Comparison of ENCODE assay signal across 34 mouse cellular contexts in genomic region chr7:144912897-144913296, GRCm38 (mm10). TPM values are rescaled to one million over a fixed set of nuclear protein-coding genes. Genes with fewer than 3 reads are reported as not detected.
DNase-seq lines count a peak whose midpoint lies in the region; ATAC-seq lines count a peak whose summit lies in the region.
"Had no signal": no experiment of that assay in that cellular context is flagged by ENCODE, and none has a peak within 500 bp of the region (broad histone marks: within the 10 kb centered on the region; RNA-seq: fewer than 3 reads in every experiment).

No protein-coding gene starts in this region.

- no peak for ATAC-seq in forebrain, embryonic 14.5 days
- ATAC-seq: forebrain, embryonic 16.5 days; hindbrain, postnatal 0 days; intestine, embryonic 15.5 days had no signal

- H3K9me3 ChIP-seq in forebrain, embryonic 14.5 days (replicated peaks; ENCODE audit: control insufficient read depth, low read length) = no peaks in the 10 kb centered on the region
- no peaks in the 10 kb centered on the region for H3K9me3 ChIP-seq in forebrain, embryonic 10.5 days
- H3K9me3 ChIP-seq: G1E; intestine, embryonic 15.5 days had no signal

- H3K9ac ChIP-seq in forebrain, embryonic 14.5 days (ENCODE audit: low read length) = no peak overlapping the region
- H3K9ac ChIP-seq: intestine, embryonic 15.5 days; liver, embryonic 14.5 days had no signal

- H3K4me2 ChIP-seq in forebrain, embryonic 14.5 days (ENCODE audit: low read length) = no peak overlapping the region
- H3K4me2 ChIP-seq: intestine, embryonic 15.5 days had no signal

- peak; percentile 37 for DNase-seq in forebrain, embryonic 14.5 days (ENCODE audit: low spot score)
- no peak for DNase-seq in forebrain, embryonic 10.5 days (ENCODE audit: extremely low spot score, low spot score)
- peak; percentile 81 for DNase-seq in cerebellum, adult 11-12 months
- DNase-seq in cerebellum, adult 9-11 months = peak; percentile 86
- no peak for DNase-seq in spleen, adult 12 weeks (ENCODE audit: low spot score)
- no peak for DNase-seq in urinary bladder, postnatal 14 days (ENCODE audit: low spot score)
- no peak for DNase-seq in adrenal gland, postnatal 36 days
- DNase-seq: adrenal gland, adult 8-10 months; heart, postnatal 14 days; kidney, adult 2 months; kidney, postnatal 36 days; lung, adult 2 months; lung, postnatal 10 days; midbrain, embryonic 14.5 days; right cerebral cortex, postnatal 25 days; spleen, adult 18-20 months; thymus, postnatal 14 days had no signal

- H3K27me3 ChIP-seq in forebrain, embryonic 14.5 days (replicated peaks; ENCODE audit: control insufficient read depth, insufficient read depth, low read length) = no peaks in the 10 kb centered on the region
- 0 out of 2 replicates have a peak, but pooled peaks cover 11% of the 10 kb centered on the region for H3K27me3 ChIP-seq in forebrain, embryonic 10.5 days (ENCODE audit: poor library complexity, severe bottlenecking)
- H3K27me3 ChIP-seq: intestine, embryonic 15.5 days had no signal

- H3K4me1 ChIP-seq in forebrain, embryonic 14.5 days (ENCODE audit: control insufficient read depth, insufficient read depth, low read length) = peaks cover 8% of the 10 kb centered on the region
- H3K4me1 ChIP-seq in forebrain, embryonic 10.5 days = peaks cover 22% of the 10 kb centered on the region

- no peak overlapping the region for H3K27ac ChIP-seq in forebrain, embryonic 14.5 days (ENCODE audit: low read depth, low read length)
- no peak overlapping the region for H3K27ac ChIP-seq in forebrain, embryonic 10.5 days
- H3K27ac ChIP-seq: hindbrain, postnatal 0 days; intestine, embryonic 15.5 days; layer of hippocampus, adult 2 months; left cerebral cortex, adult 2 months; liver, embryonic 14.5 days; macrophage had no signal

- peaks cover 9% of the 10 kb centered on the region for H3K36me3 ChIP-seq in forebrain, embryonic 14.5 days (ENCODE audit: control insufficient read depth, insufficient read depth, low read length)
- peaks cover 9% of the 10 kb centered on the region for H3K36me3 ChIP-seq in forebrain, embryonic 10.5 days (replicated peaks)
- H3K36me3 ChIP-seq: intestine, embryonic 15.5 days had no signal

- H3K4me3 ChIP-seq in forebrain, embryonic 14.5 days (ENCODE audit: low read depth, low read length) = no peak overlapping the region
- H3K4me3 ChIP-seq in forebrain, embryonic 10.5 days = no peak overlapping the region
- H3K4me3 ChIP-seq: intestine, embryonic 15.5 days; layer of hippocampus, adult 2 months; left cerebral cortex, adult 2 months had no signal

- 58% methylated on average over 4 of the region's 4 CpGs for WGBS in forebrain, embryonic 14.5 days
- 80% methylated on average over 4 of the region's 4 CpGs for WGBS in forebrain, embryonic 10.5 days

RNA-seq across cellular contexts. Expression of gene LTO1, which starts 2.0 kb away (rescaled TPM):
- polyA plus RNA-seq in forebrain, embryonic 14.5 days (2014; fragmentation: Nextera tagmentation; extraction: Ambion mirVana) = 26.7 and 27.8 TPM in 2 replicates
- polyA plus RNA-seq in forebrain, embryonic 10.5 days (2016; fragmentation: Nextera tagmentation; extraction: Ambion mirVana) = 24.6 and 26.7 TPM in 2 replicates
- total RNA-seq in adrenal gland, postnatal 36 days (2021) = 10 to 100 TPM; 20.5 to 24.1 TPM

RNA-seq across cellular contexts. Expression of gene Fgf15, which starts 16.6 kb away (rescaled TPM):
- 28.1 and 36.3 TPM in 2 replicates for polyA plus RNA-seq in forebrain, embryonic 14.5 days (2014; fragmentation: Nextera tagmentation; extraction: Ambion mirVana)
- 60.7 and 78.7 TPM in 2 replicates for polyA plus RNA-seq in forebrain, embryonic 10.5 days (2016; fragmentation: Nextera tagmentation; extraction: Ambion mirVana)
- not detected for total RNA-seq in adrenal gland, postnatal 36 days (2021)
- total RNA-seq: gastrocnemius, adult 8-10 months; gastrocnemius, postnatal 4 days; heart, adult 8-10 months; heart, postnatal 14 days; layer of hippocampus, adult 2 months; layer of hippocampus, postnatal 14 days; left cerebral cortex, adult 2 months; left cerebral cortex, postnatal 36 days; monocyte, adult 5-6 weeks had no signal
- polyA plus RNA-seq: heart, embryonic 14.5 days; kidney, adult 2 months; lung, adult 2 months; macrophage; stomach, embryonic 16.5 days; urinary bladder, adult 2 months had no signal

RNA-seq across cellular contexts. Expression of gene Ccnd1, which starts 26.8 kb away (rescaled TPM):
- polyA plus RNA-seq in forebrain, embryonic 14.5 days (2014; fragmentation: Nextera tagmentation; extraction: Ambion mirVana) = 60.8 and 70.3 TPM in 2 replicates
- 233 and 246 TPM in 2 replicates for polyA plus RNA-seq in forebrain, embryonic 10.5 days (2016; fragmentation: Nextera tagmentation; extraction: Ambion mirVana)
- total RNA-seq in adrenal gland, postnatal 36 days (2021) = 100 to 1,000 TPM; 121 to 178 TPM
- polyA plus RNA-seq: G1E had no signal

Comparison
In these comparisons a context has a peak if more than half of its experiments do, and no peak if none do; other contexts are left out.
1. DNase-seq: peak in forebrain, embryonic 14.5 days (single experiment), cerebellum, adult 11-12 months (single experiment) and cerebellum, adult 9-11 months (single experiment); none in forebrain, embryonic 10.5 days (single experiment), spleen, adult 12 weeks (single experiment), urinary bladder, postnatal 14 days (single experiment) and adrenal gland, postnatal 36 days (0 of 2).